Mouse (Mus musculus): ENCODE measurements around the gene Wscd2.

Gene Wscd2

GRCm38 (mm10) chr5:113547949-113548700, 58.0 kb downstream of the Wscd2 start:
- no peak for TF ChIP-seq GATA4 (IDR thresholded peaks at IDR 0.05; ENCODE audit: insufficient replicate concordance, low read length)

- TF ChIP-seq GATA4 (IDR thresholded peaks at IDR 0.05; ENCODE audit: insufficient replicate concordance, low read length), result no peak
These were observed 60.1 kb downstream of the Wscd2 start for GRCm38 (mm10) chr5:113550249-113550648.

GRCm38 (mm10) chr5:113550759-113551158, 60.6 kb downstream of the Wscd2 start:
- no peak for TF ChIP-seq GATA4 (IDR thresholded peaks at IDR 0.05; ENCODE audit: insufficient replicate concordance, low read length)

GRCm38 (mm10) chr5:113553402-113553897, 63.3 kb downstream of the Wscd2 start:
- no peak for TF ChIP-seq GATA4 (IDR thresholded peaks at IDR 0.05; ENCODE audit: insufficient replicate concordance, low read length)

- TF ChIP-seq GATA4 (IDR thresholded peaks at IDR 0.05; ENCODE audit: insufficient replicate concordance, low read length), result no peak
These were observed 64.0 kb downstream of the Wscd2 start for GRCm38 (mm10) chr5:113554095-113554494.

- TF ChIP-seq GATA4 (IDR thresholded peaks at IDR 0.05; ENCODE audit: insufficient replicate concordance, low read length), result no peak
These were observed 64.4 kb downstream of the Wscd2 start for GRCm38 (mm10) chr5:113554571-113554970.

- TF ChIP-seq GATA4 (IDR thresholded peaks at IDR 0.05; ENCODE audit: insufficient replicate concordance, low read length), result no peak
These were observed 65.6 kb downstream of the Wscd2 start for GRCm38 (mm10) chr5:113555684-113556083.

GRCm38 (mm10) chr5:113558065-113558464, 67.9 kb downstream of the Wscd2 start:
- no peak for TF ChIP-seq GATA4 (IDR thresholded peaks at IDR 0.05; ENCODE audit: insufficient replicate concordance, low read length)

- TF ChIP-seq GATA4 (IDR thresholded peaks at IDR 0.05; ENCODE audit: insufficient replicate concordance, low read length), result no peak
These were observed 69.5 kb downstream of the Wscd2 start for GRCm38 (mm10) chr5:113559627-113560026.

- no peak for TF ChIP-seq GATA4 (IDR thresholded peaks at IDR 0.05; ENCODE audit: insufficient replicate concordance, low read length)
These were observed 74.3 kb downstream of the Wscd2 start for GRCm38 (mm10) chr5:113564463-113564862.

- no peak for TF ChIP-seq GATA4 (IDR thresholded peaks at IDR 0.05; ENCODE audit: insufficient replicate concordance, low read length)
These were observed 75.1 kb downstream of the Wscd2 start for GRCm38 (mm10) chr5:113565101-113565854.

- TF ChIP-seq GATA4 (IDR thresholded peaks at IDR 0.05; ENCODE audit: insufficient replicate concordance, low read length), result no peak
These were observed 75.7 kb downstream of the Wscd2 start for GRCm38 (mm10) chr5:113565858-113566257.

GRCm38 (mm10) chr5:113570056-113570717, 80.1 kb downstream of the Wscd2 start:
- TF ChIP-seq GATA4 (IDR thresholded peaks at IDR 0.05; ENCODE audit: insufficient replicate concordance, low read length), result no peak

GRCm38 (mm10) chr5:113577555-113577954, 87.4 kb downstream of the Wscd2 start:
- TF ChIP-seq GATA4 (IDR thresholded peaks at IDR 0.05; ENCODE audit: insufficient replicate concordance, low read length), result no peak

- TF ChIP-seq GATA4 (IDR thresholded peaks at IDR 0.05; ENCODE audit: insufficient replicate concordance, low read length), result no peak
These were observed 88.3 kb downstream of the Wscd2 start for GRCm38 (mm10) chr5:113578428-113578827.

GRCm38 (mm10) chr5:113579128-113579527, 89.0 kb downstream of the Wscd2 start:
- TF ChIP-seq GATA4 (IDR thresholded peaks at IDR 0.05; ENCODE audit: insufficient replicate concordance, low read length), result no peak

Measured in liver, adult (tissue).